8 mouse cellular contexts compared by ENCODE assay signal in genomic region chr3:115713417-115714048, GRCm38 (mm10). TPM values are rescaled to one million over a fixed set of nuclear protein-coding genes. Genes with fewer than 3 reads are reported as not detected.
DNase-seq lines count a peak whose midpoint lies in the region; ATAC-seq lines count a peak whose summit lies in the region.

No protein-coding gene starts in this region.

- ATAC-seq in kidney, embryonic 14.5 days (ENCODE audit: low FRiP score, low TSS enrichment), result no peak
- ATAC-seq in forebrain, embryonic 12.5 days (ENCODE audit: low FRiP score), result no peak
- ATAC-seq in intestine, embryonic 15.5 days, result no peak
- no peak for ATAC-seq in midbrain, embryonic 12.5 days (ENCODE audit: low FRiP score, low read depth)

- peaks cover 8% of the 10 kb centered on the region; the same call in 1 of the 2 replicates for H3K4me1 ChIP-seq in kidney, embryonic 14.5 days (ENCODE audit: control insufficient read depth, insufficient read depth, low read length)
- H3K4me1 ChIP-seq in forebrain, embryonic 12.5 days, result peaks cover 25% of the 10 kb centered on the region
- no peaks in the 10 kb centered on the region; the same call in 1 of the 2 replicates for H3K4me1 ChIP-seq in intestine, embryonic 15.5 days (replicated peaks)
- H3K4me1 ChIP-seq in midbrain, embryonic 12.5 days, result peaks cover 22% of the 10 kb centered on the region

- peak overlapping the region; percentile 45; the same call in 1 of the 2 replicates for H3K9ac ChIP-seq in kidney, embryonic 14.5 days (ENCODE audit: low read depth, low read length)
- H3K9ac ChIP-seq in forebrain, embryonic 12.5 days, result peak overlapping the region; percentile 73
- H3K9ac ChIP-seq in intestine, embryonic 15.5 days, result peak overlapping the region; percentile 17; the same call in 1 of the 2 replicates
- H3K9ac ChIP-seq in midbrain, embryonic 12.5 days (replicated peaks), result peak overlapping the region; percentile 47; the same call in 1 of the 2 replicates

- H3K27ac ChIP-seq in kidney, embryonic 14.5 days (ENCODE audit: low read depth, low read length), result peak overlapping the region; percentile 42; the same call in 1 of the 2 replicates
- peak overlapping the region; percentile 27 for H3K27ac ChIP-seq in forebrain, embryonic 12.5 days
- H3K27ac ChIP-seq in intestine, embryonic 15.5 days, result no peak overlapping the region
- 0 out of 2 replicates have a peak overlapping the region, but pooled peaks have one; percentile 16 for H3K27ac ChIP-seq in midbrain, embryonic 12.5 days (replicated peaks)

- H3K9me3 ChIP-seq in kidney, embryonic 14.5 days (ENCODE audit: control insufficient read depth, low read length), result no peaks in the 10 kb centered on the region
- H3K9me3 ChIP-seq in forebrain, embryonic 12.5 days, result no peaks in the 10 kb centered on the region
- H3K9me3 ChIP-seq in intestine, embryonic 15.5 days, result no peaks in the 10 kb centered on the region
- H3K9me3 ChIP-seq in midbrain, embryonic 12.5 days, result no peaks in the 10 kb centered on the region

- H3K36me3 ChIP-seq in kidney, embryonic 14.5 days (ENCODE audit: control insufficient read depth, insufficient read depth, low read length), result no peaks in the 10 kb centered on the region
- peaks cover 30% of the 10 kb centered on the region for H3K36me3 ChIP-seq in forebrain, embryonic 12.5 days (replicated peaks)
- H3K36me3 ChIP-seq in intestine, embryonic 15.5 days, result no peaks in the 10 kb centered on the region
- no peaks in the 10 kb centered on the region for H3K36me3 ChIP-seq in midbrain, embryonic 12.5 days

- H3K4me2 ChIP-seq in kidney, embryonic 14.5 days (replicated peaks; ENCODE audit: low read depth, low read length), result peak overlapping the region; percentile 79
- H3K4me2 ChIP-seq in forebrain, embryonic 12.5 days, result peak overlapping the region; percentile 74
- H3K4me2 ChIP-seq in intestine, embryonic 15.5 days (replicated peaks), result peak overlapping the region; percentile 92
- peak overlapping the region; percentile 67 for H3K4me2 ChIP-seq in midbrain, embryonic 12.5 days (replicated peaks)

- H3K4me3 ChIP-seq in kidney, embryonic 14.5 days (ENCODE audit: low read length), result peak overlapping the region; percentile 53
- peak overlapping the region; percentile 56 for H3K4me3 ChIP-seq in forebrain, embryonic 12.5 days (replicated peaks)
- peak overlapping the region; percentile 56 for H3K4me3 ChIP-seq in intestine, embryonic 15.5 days (replicated peaks)
- H3K4me3 ChIP-seq in midbrain, embryonic 12.5 days, result peak overlapping the region; percentile 53

- H3K27me3 ChIP-seq in kidney, embryonic 14.5 days (ENCODE audit: control insufficient read depth, insufficient read depth, low read length), result peaks cover 7% of the 10 kb centered on the region; the same call in 1 of the 2 replicates
- H3K27me3 ChIP-seq in forebrain, embryonic 12.5 days, result no peaks in the 10 kb centered on the region
- no peaks in the 10 kb centered on the region for H3K27me3 ChIP-seq in intestine, embryonic 15.5 days (replicated peaks)
- H3K27me3 ChIP-seq in midbrain, embryonic 12.5 days, result peaks cover 8% of the 10 kb centered on the region

- DNase-seq in kidney, adult 18-20 months, result no peak
- no peak for DNase-seq in gastrocnemius, postnatal 25 days
- no peak for DNase-seq in cerebellum, adult 11 months
- DNase-seq in left cerebral cortex, adult 11 months (ENCODE audit: low spot score), result no peak

- 17% methylated on average over 22 of the region's 22 CpGs for WGBS in kidney, embryonic 14.5 days
- WGBS in forebrain, embryonic 12.5 days, result 4% methylated on average over 22 of the region's 22 CpGs
- 22% methylated on average over 22 of the region's 22 CpGs for WGBS in intestine, embryonic 15.5 days
- WGBS in midbrain, embryonic 12.5 days, result 11% methylated on average over 22 of the region's 22 CpGs

RNA-seq across cellular contexts. Expression of gene S1pr1, which starts 1.3 kb away (rescaled TPM):
- polyA plus RNA-seq in kidney, embryonic 14.5 days (2014; fragmentation: Nextera tagmentation; extraction: Ambion mirVana), result 10.4 and 11.1 TPM in 2 replicates
- 31.1 and 31.9 TPM in 2 replicates for polyA plus RNA-seq in forebrain, embryonic 12.5 days (2016; fragmentation: Nextera tagmentation; extraction: Ambion mirVana)
- 14.6 and 16.5 TPM in 2 replicates for polyA plus RNA-seq in intestine, embryonic 15.5 days (2015; fragmentation: Nextera tagmentation; extraction: Ambion mirVana)
- polyA plus RNA-seq in midbrain, embryonic 12.5 days (2016; fragmentation: Nextera tagmentation; extraction: Ambion mirVana), result 20.8 and 21.2 TPM in 2 replicates
- total RNA-seq in gastrocnemius, postnatal 25 days (2021), result 10 to 100 TPM; 17.0 to 18.8 TPM

Comparison
In these comparisons a context has a peak if more than half of its experiments do, and no peak if none do; other contexts are left out.
1. H3K9ac ChIP-seq: peak in every context shown above with its lines; median percentile 73 in forebrain, embryonic 12.5 days; 47 in midbrain, embryonic 12.5 days; 45 in kidney, embryonic 14.5 days; 17 in intestine, embryonic 15.5 days.